Mouse (Mus musculus) adrenal gland, adult (tissue): ENCODE results near the gene Stim1.
"Not testable (repeated sequence)": the region's sequence is repeated elsewhere in the genome, so short reads cannot be mapped to it uniquely, and the experiment has no call there.

Source experiments
- DNase-seq, 2 experiments: peaks; one replicate each; pipeline ENCODE4 v3.0.0; 2022 to 2023; ENCODE audit warnings: low spot score in 1 of 2; ENCODE audit not compliant: inconsistent age in 2 of 2

Stim1 gene

DNA sequence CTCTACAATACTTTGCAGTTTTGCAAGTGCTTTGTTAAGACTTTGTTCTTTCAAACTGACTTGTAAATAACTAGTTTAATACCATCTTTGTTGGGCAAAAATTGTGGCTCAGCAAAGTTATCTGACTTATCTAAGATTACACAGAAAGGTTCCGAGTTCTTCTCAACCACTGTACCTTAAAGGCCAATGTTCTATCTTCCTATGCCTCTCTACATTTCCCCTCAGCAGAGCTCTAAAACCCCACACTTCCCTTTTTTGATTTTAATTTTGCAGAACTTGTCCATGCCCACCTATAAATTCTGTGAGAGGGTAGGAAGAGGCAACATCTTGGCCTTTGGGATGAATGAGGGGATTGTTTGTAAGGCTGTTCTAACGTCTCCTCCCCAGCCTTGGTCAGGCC, 166.7 kb downstream of the Stim1 start:
- DNase-seq = no peak

DNA sequence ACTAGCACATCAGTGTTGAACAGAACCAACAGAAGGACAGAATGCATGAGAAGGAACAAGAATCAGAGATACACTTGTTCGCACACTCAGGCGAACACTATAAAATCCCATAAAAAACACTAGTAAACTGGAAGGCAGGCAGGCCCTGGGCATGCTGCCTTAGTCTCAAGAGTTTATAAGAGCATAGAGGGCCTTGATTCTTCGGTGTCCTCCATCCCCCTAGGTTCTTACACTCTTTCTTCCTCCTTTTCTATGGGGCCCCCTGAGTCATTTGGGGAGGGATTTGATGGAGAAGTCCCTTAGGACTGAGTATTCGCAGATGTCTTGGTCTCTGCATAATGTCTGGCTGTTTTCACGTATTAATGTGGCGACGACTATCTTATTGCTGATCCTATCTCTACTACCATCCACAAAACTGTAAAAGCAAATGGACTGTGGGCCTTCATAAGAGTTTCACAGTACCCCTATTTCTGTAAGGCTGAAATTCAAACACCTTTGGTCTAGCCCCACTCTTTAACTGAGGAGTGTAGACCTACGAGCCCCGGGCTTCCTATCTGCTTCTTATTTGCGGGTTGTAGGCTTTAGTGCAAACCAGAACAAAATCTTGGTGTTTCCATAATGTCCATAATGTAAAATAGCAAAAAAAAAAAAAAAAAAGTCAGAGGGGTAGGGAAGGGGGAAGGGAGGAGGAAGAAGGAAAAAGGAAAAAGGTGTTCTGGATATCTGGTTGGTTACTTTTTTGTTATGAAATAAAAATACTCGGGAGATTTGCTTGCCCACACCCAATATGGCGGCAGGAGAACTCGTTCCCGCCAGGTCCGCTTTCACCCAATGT, 173.4 kb downstream of the Stim1 start:
- DNase-seq = peak in 1 of 2 experiments; percentile 28

DNA sequence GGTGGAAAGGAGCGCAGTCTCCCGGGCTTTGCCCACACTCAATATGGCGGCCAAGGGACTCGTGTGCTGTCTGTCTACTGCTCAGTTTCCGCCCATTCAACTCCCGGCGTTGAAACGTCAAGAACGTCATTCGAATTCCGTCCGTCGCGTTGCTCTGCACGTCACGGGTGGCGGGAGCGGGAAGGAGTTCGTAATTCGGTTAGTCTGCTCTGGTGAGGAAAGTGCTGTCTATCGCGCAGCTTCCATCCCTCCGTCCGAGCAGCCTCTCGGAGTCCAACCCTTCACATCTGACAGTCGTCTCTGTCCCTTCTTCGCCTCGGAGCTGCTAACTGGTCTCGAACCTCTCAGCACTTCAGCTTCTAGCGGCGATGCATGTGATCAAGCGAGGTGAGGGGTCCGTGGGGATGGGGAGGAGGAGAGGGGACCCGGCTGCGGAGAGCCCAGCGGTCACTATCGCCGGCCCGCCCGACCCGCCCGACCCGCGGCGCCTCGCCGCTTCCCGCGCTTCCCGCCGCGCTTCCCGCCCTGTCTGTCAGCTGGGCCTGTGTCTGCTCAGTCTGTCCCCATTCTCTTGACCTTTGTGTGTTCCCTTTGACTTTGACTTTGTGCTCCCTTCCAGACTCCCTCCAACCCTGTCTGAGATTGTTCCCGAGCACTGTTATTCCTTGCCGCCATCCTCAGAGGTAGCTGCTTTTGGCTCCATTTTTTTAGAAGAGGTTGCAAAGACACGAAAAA, 174.2 kb downstream of the Stim1 start, which contains the start of gene Rrm1:
Gene Rrm1 (plus strand): TSS at position 39 of the 735 bp plus-strand sequence.
- DNase-seq = peak; percentile 96 to 98

DNA sequence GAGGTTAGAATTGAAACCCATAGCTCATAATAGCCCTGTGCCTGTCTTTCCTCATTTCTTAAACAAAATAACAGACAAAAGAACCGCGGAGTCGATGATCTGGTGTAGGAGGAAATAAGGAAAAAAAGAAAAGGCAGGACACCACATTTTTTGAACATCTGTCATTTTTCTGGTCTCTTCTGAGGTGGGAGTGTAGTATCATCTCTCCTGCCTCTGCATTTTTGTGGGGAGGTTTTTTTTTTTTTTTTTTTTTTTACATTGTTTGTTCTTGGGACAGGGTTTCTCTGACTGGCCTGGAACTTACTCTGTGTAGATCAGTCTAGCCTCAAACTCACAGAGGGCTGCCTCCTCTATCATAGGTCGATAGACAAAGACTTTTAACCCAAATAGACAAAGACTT, 174.8 kb downstream of the Stim1 start:
- no peak for DNase-seq

DNA sequence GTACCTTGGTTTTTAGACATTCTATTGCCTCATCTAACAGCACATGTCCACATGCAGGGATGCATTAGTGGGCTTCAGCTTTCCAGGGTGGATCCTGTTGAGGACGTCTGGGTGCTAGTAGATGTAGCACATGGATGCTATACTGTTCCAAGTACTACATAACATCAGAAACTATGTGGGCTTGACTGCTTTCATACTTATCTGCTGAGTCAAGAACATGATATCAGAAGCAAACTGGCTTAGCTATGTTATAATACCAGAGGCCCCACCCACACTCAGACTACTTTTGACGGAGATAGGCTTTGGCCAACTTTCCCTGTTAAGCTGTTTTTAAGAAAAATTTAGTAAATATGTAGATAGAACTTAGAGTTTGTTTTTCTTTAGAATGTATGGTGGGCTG, 176.7 kb downstream of the Stim1 start:
- no peak for DNase-seq

DNA sequence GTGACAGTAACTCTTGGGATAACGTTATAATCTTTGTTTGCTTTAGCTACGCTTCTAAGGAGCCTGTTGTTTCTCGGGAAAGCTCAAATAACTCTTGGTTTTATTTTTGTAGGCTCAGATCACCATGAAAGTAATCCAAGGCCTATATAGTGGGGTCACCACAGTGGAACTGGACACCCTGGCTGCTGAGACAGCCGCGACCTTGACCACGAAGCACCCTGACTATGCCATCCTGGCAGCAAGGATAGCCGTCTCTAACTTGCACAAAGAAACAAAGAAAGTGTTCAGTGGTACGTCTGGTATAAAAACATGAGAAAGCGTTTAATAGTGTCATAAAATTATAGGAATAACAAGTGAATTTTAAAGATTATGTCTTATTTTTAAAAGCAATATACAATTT, 178.8 kb downstream of the Stim1 start:
- DNase-seq = peak; percentile 48 to 54

DNA sequence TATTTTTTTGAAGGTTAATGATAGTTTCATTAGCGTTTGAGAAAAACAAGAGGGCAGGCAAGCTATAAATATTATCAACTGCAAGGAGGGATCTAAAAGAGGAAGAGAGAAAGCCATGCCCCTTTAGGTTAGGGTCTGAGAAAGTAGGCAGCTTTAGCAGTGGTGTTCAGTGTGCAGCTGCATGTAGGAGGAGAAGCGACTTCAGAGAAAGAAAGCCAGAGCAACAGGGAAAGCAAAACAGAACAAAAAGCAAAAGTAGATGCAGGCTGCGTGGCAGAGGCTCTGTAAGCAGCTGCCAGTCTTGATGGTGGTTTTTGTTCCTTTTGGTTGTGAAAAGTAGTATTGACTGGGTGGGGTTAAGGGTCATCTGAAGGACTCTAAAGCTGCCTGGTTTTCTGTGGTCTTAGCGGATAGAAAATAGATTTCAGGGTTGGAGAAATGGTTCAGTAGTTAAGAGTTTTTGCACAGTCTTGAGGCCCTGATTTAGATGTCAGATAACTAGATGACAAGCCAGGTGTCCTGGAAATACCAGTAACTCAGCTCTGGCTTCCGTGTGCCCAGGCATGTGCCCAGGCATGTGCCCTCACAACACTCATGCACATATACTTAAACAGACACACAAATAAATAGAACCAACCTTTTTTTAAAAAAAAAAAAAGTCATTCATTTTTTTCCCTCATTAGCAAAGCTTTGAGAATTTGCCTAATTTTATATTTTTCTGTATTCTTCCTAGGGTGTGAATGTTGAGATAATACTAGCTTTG, 191.2 kb downstream of the Stim1 start:
- no peak for DNase-seq

DNA sequence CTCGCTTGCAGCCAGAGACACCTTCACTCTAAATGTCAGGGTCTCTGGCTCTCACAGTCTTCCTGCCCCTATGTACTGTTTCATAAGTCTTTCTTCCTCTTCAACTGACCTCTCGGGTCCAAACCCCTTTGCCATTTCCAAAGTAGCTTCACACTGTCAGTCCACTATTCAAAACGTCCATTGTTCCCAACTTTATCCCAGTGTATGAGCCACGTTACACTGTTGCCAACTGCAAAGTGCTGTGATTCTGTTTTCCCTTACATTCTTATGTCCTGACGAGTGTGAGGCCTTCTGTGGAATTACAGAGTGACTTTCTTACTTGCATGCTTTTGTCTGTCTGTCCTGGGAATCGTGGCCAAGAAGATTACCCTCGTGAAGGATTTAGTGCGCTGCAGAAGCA, 200.0 kb downstream of the Stim1 start:
- DNase-seq = peak in 1 of 2 experiments; percentile 64

DNA sequence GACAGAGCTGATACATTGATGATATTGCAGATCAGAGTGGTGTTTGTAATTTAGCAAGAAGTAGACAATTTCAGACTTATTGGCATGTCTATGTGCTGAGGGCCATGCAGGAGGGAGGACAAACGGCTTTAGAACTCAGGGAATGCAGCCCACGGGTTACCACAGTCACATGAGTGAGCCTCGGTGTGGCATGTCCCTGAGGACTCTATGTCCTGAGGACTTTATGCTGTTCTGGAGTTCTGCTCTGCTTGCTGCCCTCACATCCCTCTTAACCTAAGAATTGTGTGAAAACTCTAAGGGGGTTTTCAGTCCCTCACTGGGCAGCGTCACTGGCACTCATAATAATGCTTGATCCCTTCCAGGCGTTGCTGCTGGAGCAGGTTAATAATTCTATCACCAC, 205.1 kb downstream of the Stim1 start:
- DNase-seq = no peak

DNA sequence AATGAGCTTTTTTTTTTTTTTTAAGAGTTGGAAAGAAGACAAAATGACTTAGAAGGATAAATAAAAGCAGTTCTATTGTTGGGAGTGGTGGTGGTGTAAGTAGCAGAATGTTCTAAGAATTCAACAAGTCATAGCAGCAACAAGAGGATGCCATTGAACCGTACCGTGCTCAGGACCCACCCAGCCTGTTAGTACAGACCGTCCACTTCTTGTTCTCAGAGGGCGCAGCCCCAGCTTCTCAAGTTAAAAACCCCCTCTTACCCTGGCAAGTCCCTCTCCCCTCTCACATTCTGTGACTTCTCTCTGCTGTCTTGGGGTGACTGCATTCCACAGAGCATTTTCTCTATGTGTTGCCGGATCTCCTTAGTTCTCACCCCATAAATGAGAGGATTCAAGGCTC, 209.0 kb downstream of the Stim1 start:
- DNase-seq = no peak

DNA sequence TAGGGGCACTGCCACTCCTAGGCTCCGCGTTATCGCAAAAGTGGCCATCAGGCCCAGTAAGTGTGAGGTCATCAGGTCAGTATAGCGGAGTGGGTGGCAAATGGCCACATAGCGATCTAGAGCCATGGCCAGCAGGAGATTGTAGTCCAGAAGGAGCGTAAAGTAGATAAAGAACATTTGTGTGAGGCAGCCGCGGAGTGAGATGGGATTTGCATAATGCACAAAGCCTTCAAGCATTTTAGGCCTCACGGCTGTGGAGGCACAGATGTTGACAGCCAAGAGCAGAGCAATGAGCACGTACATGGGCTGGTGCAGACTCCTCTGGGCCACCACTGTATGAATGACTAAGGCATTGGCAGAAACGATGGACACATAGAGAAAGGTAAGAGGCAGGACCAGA, 209.8 kb downstream of the Stim1 start:
- no peak for DNase-seq

DNA sequence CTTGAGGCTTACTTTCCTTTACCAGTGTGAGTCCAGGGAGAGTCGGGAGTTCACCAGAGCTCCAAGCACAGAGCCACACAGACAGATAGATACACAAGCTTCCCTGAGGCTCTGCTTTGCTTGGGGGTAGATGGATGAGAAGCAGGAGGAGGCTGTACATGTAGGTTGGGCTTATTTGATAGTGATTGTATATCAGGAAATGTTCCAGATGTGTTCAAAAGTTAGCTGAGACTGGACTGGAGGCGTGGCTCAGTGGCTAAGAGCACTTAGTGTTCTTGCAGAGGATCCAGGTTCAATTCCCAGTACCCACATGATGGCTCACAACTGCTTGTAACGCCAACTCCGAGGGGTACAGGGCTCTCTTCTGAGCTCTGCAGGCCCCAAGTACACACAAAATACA, 210.8 kb downstream of the Stim1 start:
- no peak for DNase-seq

DNA sequence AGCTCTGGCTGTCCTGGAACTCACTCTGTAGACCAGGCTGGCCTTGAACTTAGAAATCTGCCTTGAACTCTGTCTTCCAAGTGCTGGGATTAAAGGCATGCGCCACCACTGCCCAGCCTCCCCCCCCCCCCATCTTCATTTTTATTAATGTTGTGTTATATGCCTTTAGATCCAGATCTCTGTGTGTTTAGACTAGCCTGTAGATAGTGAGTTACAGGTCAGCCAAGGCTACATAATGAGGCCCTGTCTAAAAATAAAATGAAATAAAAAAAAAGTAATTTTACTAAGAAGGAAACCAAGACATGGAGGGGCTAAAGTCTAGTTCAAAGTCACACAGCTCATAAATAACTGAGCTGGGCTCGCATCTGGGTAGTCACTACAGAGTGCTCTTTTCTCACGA, 211.3 kb downstream of the Stim1 start:
- no peak for DNase-seq

DNA sequence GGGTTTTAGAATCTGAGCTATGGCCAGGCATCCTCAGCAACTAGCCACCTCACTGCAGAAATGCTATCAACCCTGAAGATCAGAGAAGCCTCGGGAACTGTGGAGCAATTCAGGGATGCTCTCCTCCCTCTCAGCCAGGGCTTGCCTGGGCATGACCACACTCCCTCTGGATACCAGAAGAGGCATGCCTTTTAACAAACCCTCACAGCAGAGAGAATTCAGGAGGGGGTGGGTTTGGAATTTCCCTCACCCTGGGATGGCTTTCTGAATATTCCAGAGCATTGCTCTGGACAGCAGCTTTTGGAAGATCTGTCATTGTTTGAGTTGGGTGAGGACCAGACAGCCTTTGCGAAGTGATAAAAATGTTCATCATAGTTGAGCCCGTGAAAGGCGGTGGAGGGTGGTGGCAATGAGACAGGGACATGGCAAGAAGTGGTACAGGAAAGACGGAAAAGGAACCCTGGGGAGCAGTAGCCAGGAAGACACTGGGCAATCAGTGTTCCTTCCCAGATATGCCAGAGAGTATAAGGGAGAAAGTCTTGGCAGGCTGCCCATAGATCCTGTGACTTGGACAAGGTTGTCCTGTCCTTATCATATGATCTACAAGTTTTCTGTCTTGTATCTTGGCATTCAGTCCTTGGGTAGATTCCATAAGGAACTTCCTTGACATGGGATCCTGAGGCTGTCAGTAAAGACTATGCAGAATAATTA, 211.9 kb downstream of the Stim1 start:
- DNase-seq = peak; percentile 77 to 89

DNA sequence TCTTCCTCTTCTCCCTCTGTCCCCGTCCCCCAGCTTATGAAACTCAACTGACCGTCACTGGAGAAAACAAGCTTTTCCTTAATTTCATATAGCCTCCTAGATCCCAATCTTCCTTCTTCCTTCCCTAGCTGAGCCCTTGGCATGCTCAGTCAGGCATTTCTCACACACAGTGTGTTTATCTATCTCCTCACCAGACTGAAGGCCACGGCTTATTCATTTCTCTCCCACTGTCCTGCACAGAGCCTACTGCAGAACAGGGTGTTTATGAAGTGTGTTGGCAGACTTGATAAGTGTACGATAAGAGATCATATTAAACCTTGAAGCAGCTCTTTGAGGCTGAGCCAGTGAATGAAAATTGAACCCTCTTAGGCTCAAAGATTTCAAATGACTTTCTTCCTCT, 213.2 kb downstream of the Stim1 start:
- peak in 1 of 2 experiments; percentile 72 for DNase-seq

DNA sequence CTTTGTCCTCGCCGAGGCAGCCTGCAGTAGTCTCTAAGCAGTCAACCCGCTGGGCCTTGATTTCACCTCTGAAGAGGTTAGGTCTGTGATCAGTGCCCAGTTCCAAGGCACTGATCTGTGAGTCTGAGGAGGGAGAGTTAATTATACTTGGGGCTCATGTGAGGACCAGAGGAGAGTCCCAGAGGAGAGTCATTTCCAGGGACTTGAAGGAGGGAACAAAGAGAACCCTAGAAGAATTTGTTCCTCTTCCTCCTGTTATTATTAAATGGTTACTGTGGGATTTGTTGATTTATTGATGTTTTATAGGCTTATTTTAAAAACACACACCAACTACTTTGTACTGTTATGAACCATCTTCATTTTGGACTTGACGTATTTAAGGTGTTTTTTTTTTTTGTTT, 214.0 kb downstream of the Stim1 start, which contains the start of gene Olfr543:
Gene Olfr543 (minus strand): TSS at position 101 of the 400 bp plus-strand sequence.
- DNase-seq = no peak

DNA sequence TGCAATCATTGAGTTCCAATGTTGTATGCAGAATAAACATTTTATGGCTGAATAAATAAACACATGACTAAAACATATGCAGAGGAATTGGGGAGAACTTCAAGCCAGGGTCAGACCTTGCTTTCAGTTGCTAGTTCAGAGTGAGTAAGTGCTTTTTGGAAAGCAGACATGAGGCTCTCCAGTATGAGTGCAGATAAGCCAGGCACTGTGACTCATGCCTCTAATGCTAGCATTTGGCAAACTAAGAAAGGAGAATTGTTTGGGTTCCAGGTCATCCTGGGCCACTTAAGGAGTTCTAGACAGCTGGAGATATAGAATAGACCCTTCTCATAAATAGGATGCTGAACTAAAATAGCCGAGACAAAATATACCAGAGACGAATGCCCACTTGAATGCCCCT, 216.1 kb downstream of the Stim1 start:
- DNase-seq = peak; percentile 39 to 78

DNA sequence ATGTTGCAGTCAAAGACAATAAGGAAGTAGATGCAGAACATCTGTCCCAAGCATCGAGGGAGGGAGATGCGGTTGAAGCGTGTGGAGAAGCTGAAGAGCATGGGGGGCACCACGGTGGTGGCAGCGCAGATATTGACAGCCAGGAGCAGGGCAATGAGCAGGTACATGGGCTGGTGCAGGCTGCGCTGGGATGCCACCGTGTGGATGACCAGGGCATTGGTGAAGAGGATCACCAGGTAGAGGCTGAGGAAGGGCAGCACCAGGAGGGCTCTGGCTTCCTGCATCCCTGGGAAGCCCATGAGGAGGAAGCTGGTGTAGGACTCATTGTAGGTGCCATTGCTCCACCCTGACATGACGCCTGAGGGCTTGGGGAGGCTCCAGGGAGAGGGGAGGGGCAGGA, 217.2 kb downstream of the Stim1 start:
- not testable (repeated sequence) for DNase-seq

DNA sequence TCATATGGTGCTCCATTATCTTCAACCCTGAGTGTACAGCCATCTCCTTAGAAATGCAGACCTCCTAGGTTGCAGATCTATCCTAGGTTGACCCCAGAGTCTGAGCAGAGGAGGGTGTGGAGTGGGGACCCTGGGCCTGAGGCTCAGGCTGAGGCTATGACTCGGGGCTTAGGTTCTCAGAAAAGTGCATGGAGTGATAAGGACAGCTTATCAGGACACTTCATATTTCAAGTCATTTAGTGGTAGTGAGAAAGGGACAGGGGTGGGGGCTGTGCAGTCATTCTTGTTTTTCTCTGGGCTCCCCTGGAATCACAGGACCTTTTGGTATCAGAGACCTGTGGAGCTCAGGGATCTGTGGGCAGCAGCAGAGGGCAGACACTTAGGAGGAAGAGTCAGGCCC, 218.5 kb downstream of the Stim1 start:
- DNase-seq = no peak
